Mouse (Mus musculus) ES-E14 (cell line): ENCODE measurements around the gene Ifitm6.

Experiments
- HCFC1 ChIP-seq: IDR thresholded peaks from 2 replicates; pipeline ENCODE4 v1.6.1; 2012; ENCODE audit warnings: low read length, inconsistent platforms, borderline replicate concordance; ENCODE audit not compliant: insufficient read depth
- MAFK ChIP-seq: IDR thresholded peaks from 2 replicates; pipeline ENCODE4 v1.6.1; 2014; ENCODE audit warnings: mild to moderate bottlenecking, low read depth, low read length, inconsistent platforms; ENCODE audit not compliant: insufficient read depth
- ZNF384 ChIP-seq: IDR thresholded peaks from 2 replicates; pipeline ENCODE4 v1.6.1; 2012; ENCODE audit warnings: low read depth, low read length, inconsistent platforms

DNA sequence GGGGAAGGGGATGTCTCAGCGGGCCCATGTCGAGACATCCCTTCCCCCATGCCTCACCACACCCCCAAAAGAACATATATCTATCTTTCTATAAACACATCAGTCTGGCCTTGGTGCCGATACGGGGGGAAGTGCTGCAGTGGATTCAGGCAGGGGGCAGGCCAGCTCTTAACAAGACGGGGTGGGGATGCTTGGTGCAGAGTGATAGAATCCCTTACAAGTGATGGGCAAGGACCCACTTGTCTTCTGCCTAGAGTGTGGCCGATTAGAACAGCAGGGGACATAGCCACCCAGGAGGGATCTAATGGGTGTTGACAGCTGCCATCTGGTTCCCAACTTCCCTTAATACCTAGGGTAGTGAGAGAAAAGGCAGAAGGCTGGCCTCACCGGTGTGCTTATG, 46.8 kb downstream of the Ifitm6 start:
- no peak for TF ChIP-seq MAFK
- TF ChIP-seq ZNF384 = no peak
- no peak for TF ChIP-seq HCFC1
